Mouse (Mus musculus) brain, embryonic 14.5 days (tissue): ENCODE measurements around the gene Arsa.

Experiments
- CTCF ChIP-seq: fragments of 200-500 bp; IDR thresholded peaks from 2 replicates; pipeline ENCODE4 v1.5.1; 2012; ENCODE audit warnings: inconsistent platforms, mild to moderate bottlenecking, moderate library complexity, borderline replicate concordance; ENCODE audit not compliant: insufficient read depth, insufficient read length; ENCODE audit errors: extremely low read depth
- POLR2A ChIP-seq: fragments of 200-500 bp; IDR thresholded peaks from 2 replicates; pipeline ENCODE4 v1.6.1; 2012; ENCODE audit warnings: mild to moderate bottlenecking, inconsistent platforms, borderline replicate concordance; ENCODE audit not compliant: poor library complexity, insufficient read depth, insufficient read length, severe bottlenecking; ENCODE audit errors: extremely low read depth

- TF ChIP-seq CTCF (no peak), POLR2A (no peak)
Observed at GRCm38 (mm10) chr15:89471476-89471875, 5.7 kb downstream of the Arsa start.
